In the genomic region with DNA sequence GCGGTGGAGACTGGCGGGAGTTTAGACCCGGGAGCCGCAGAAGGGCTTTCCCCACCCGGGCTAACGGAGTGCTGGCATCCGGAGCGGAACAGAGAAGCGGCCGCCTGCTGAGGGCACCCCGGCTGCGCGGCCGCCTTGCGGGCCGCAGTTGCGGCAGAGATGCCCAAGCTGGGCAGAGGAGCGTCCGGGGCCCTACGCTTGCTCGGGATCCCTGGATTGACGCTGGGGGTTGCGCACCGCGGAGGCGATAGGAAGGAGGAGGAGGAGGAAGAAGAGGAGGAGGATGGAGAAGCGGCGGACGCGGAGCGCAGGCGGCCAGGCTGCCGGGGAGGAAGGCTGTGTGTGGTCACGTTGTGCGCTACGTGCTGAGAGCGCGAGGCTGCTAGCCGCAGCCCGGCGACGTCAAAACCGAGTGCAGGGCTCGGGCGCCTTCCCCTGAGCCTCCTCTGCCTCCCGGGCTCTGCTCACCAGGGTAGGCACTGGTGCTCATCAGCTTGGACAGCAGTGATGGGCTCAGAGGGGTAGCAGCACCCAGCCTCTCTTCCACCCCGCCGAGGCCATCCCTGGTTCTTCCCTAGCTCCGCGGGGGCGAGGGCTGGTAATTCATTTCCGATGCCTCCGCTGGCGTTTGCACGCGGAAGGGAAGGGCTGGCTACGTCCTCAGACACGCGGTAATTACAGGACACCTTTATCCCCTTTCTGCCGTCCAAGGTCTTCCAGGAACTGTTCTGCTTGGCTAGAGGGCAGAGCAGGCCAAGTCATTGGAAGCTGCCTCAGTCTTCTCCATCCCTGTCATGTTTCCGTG, we compare ENCODE assay signal across 8 mouse cellular contexts. TPM values are rescaled to one million over a fixed set of nuclear protein-coding genes. Genes with fewer than 3 reads are reported as not detected.
DNase-seq lines count a peak whose midpoint lies in the region; ATAC-seq and TF ChIP-seq lines count a peak whose summit lies in the region.

A gene (minus strand): TSS at position 329 of the 805 bp plus-strand sequence.

- TF ChIP-seq CTCF in stomach, postnatal 0 days (IDR thresholded peaks at IDR 0.05; ENCODE audit: low read depth): no peak

- peak within 1 kb of the TSS; percentile 99 for H3K4me2 ChIP-seq in embryonic facial prominence, embryonic 11.5 days (ENCODE audit: low read depth, low read length)
- H3K4me2 ChIP-seq in heart, embryonic 16.5 days (ENCODE audit: low read depth, low read length): peak within 1 kb of the TSS; percentile 93
- H3K4me2 ChIP-seq in stomach, postnatal 0 days (replicated peaks; ENCODE audit: low read depth): peak within 1 kb of the TSS; percentile 90

- peak; percentile 66 for ATAC-seq in embryonic facial prominence, embryonic 11.5 days (replicated peaks; ENCODE audit: insufficient number of reproducible peaks, low FRiP score, low TSS enrichment, low read depth)
- ATAC-seq in heart, embryonic 16.5 days (replicated peaks; ENCODE audit: extremely low read depth, insufficient read depth, low FRiP score): peak; percentile 54
- 0 out of 2 replicates have a peak, but pooled peaks have one; percentile 35 for ATAC-seq in stomach, postnatal 0 days (ENCODE audit: low FRiP score, low TSS enrichment)
- no peak for ATAC-seq in erythroblast, adult 5-6 weeks (replicated peaks; ENCODE audit: low FRiP score, poor library complexity, severe bottlenecking)

- peak within 1 kb of the TSS; percentile 65 for H3K4me3 ChIP-seq in embryonic facial prominence, embryonic 11.5 days (ENCODE audit: low read depth, low read length)
- H3K4me3 ChIP-seq in heart, embryonic 16.5 days (ENCODE audit: low read length): peak within 1 kb of the TSS; percentile 59
- peak within 1 kb of the TSS; percentile 82 for H3K4me3 ChIP-seq in midbrain, embryonic 10.5 days
- peak within 1 kb of the TSS; percentile 49 for H3K4me3 ChIP-seq in stomach, postnatal 0 days (ENCODE audit: low read depth, low read length)

- H3K36me3 ChIP-seq in embryonic facial prominence, embryonic 11.5 days (replicated peaks; ENCODE audit: control insufficient read depth, insufficient read depth, low read depth, low read length): no peaks in the 10 kb centered on the region
- H3K36me3 ChIP-seq in heart, embryonic 16.5 days (ENCODE audit: control insufficient read depth, insufficient read depth): no peaks in the 10 kb centered on the region
- H3K36me3 ChIP-seq in midbrain, embryonic 10.5 days: no peaks in the 10 kb centered on the region
- no peaks in the 10 kb centered on the region for H3K36me3 ChIP-seq in stomach, postnatal 0 days (ENCODE audit: control insufficient read depth, insufficient read depth, low read length)

- H3K4me1 ChIP-seq in embryonic facial prominence, embryonic 11.5 days (ENCODE audit: control insufficient read depth, insufficient read depth, low read length): no peaks in the 10 kb centered on the region; the same call in 1 of the 2 replicates
- H3K4me1 ChIP-seq in heart, embryonic 16.5 days (ENCODE audit: control insufficient read depth, insufficient read depth, low read length): peaks cover 5% of the 10 kb centered on the region
- H3K4me1 ChIP-seq in midbrain, embryonic 10.5 days: peaks cover 30% of the 10 kb centered on the region
- H3K4me1 ChIP-seq in stomach, postnatal 0 days (replicated peaks; ENCODE audit: control insufficient read depth, insufficient read depth): no peaks in the 10 kb centered on the region

- peaks cover 6% of the 10 kb centered on the region for H3K27me3 ChIP-seq in embryonic facial prominence, embryonic 11.5 days (ENCODE audit: control insufficient read depth, insufficient read depth, low read length)
- H3K27me3 ChIP-seq in heart, embryonic 16.5 days (ENCODE audit: control insufficient read depth, insufficient read depth, low read length): peaks cover 41% of the 10 kb centered on the region
- H3K27me3 ChIP-seq in midbrain, embryonic 10.5 days (ENCODE audit: low read depth, poor library complexity, severe bottlenecking): peaks cover 34% of the 10 kb centered on the region
- peaks cover 12% of the 10 kb centered on the region for H3K27me3 ChIP-seq in stomach, postnatal 0 days (ENCODE audit: control insufficient read depth, insufficient read depth, low read length)

- TF ChIP-seq EP300 in stomach, postnatal 0 days (optimal IDR thresholded peaks at IDR 0.05): no peak

- H3K27ac ChIP-seq in embryonic facial prominence, embryonic 11.5 days (replicated peaks; ENCODE audit: low read depth, low read length): no peak within 1 kb of the TSS
- H3K27ac ChIP-seq in heart, embryonic 16.5 days (ENCODE audit: low read length): no peak within 1 kb of the TSS
- peak within 1 kb of the TSS; percentile 84 for H3K27ac ChIP-seq in midbrain, embryonic 10.5 days (replicated peaks)
- H3K27ac ChIP-seq in stomach, postnatal 0 days (replicated peaks): no peak within 1 kb of the TSS

- peak; percentile 23 for DNase-seq in ES-CJ7 (ENCODE audit: low read depth, low spot score)
- peak; percentile 9 for DNase-seq in adrenal gland, adult 2 months
- peak; percentile 59 for DNase-seq in embryonic facial prominence, embryonic 11.5 days (ENCODE audit: low spot score)
- DNase-seq in layer of hippocampus, postnatal 14 days (ENCODE audit: low spot score in 2 of 2): peak; percentile 69 to 75
- DNase-seq in midbrain, embryonic 10.5 days (ENCODE audit: low spot score): peak; percentile 70
- DNase-seq in stomach, postnatal 0 days (ENCODE audit: low spot score): peak; percentile 21

- peak within 1 kb of the TSS; percentile 68 for H3K9ac ChIP-seq in embryonic facial prominence, embryonic 11.5 days (replicated peaks; ENCODE audit: low read length)
- H3K9ac ChIP-seq in heart, embryonic 16.5 days (ENCODE audit: low read length): peak within 1 kb of the TSS; percentile 49
- H3K9ac ChIP-seq in stomach, postnatal 0 days (ENCODE audit: low read length): peak within 1 kb of the TSS; percentile 45

- WGBS in embryonic facial prominence, embryonic 11.5 days: under 1% methylated on average over 57 of the region's 61 CpGs
- under 1% methylated on average over 61 of the region's 61 CpGs for WGBS in heart, embryonic 16.5 days
- WGBS in midbrain, embryonic 10.5 days: under 1% methylated on average over 58 of the region's 61 CpGs
- WGBS in stomach, postnatal 0 days: under 1% methylated on average over 53 of the region's 61 CpGs

- H3K9me3 ChIP-seq in embryonic facial prominence, embryonic 11.5 days (replicated peaks; ENCODE audit: control insufficient read depth, low read length): no peaks in the 10 kb centered on the region
- no peaks in the 10 kb centered on the region for H3K9me3 ChIP-seq in heart, embryonic 16.5 days (replicated peaks; ENCODE audit: control insufficient read depth, low read length)
- no peaks in the 10 kb centered on the region for H3K9me3 ChIP-seq in midbrain, embryonic 10.5 days (replicated peaks)
- no peaks in the 10 kb centered on the region for H3K9me3 ChIP-seq in stomach, postnatal 0 days (ENCODE audit: control insufficient read depth, low read length)

RNA-seq across cellular contexts. Expression of the gene that starts here (rescaled TPM):
- 1 to 10 TPM; 1.6 to 3.0 TPM for total RNA-seq in adrenal gland, adult 2 months (2021)
- 1.5 and 1.8 TPM in 2 replicates for polyA plus RNA-seq in adrenal gland, adult 2 months (2012; rRNA removed)
- polyA plus RNA-seq in embryonic facial prominence, embryonic 11.5 days (2014; fragmentation: Nextera tagmentation; extraction: Ambion mirVana): 1.6 and 2.0 TPM in 2 replicates
- polyA plus RNA-seq in heart, embryonic 16.5 days (2015; fragmentation: Nextera tagmentation; extraction: Ambion mirVana): 0.42 and 0.60 TPM in 2 replicates
- total RNA-seq in layer of hippocampus, postnatal 14 days (2021): 10 to 100 TPM; 54.0 to 67.4 TPM
- polyA plus RNA-seq in midbrain, embryonic 10.5 days (2016; fragmentation: Nextera tagmentation; extraction: Ambion mirVana): 4.3 and 4.8 TPM in 2 replicates
- 0.31 and 0.45 TPM in 2 replicates for polyA plus RNA-seq in stomach, postnatal 0 days (2015; fragmentation: Nextera tagmentation; extraction: Ambion mirVana)
- not detected in 2 replicates for total RNA-seq in erythroblast, adult 5-6 weeks (2015; ENCODE audit: low replicate concordance)
- total RNA-seq in erythroblast, adult 5-6 weeks (2017; ENCODE audit: low replicate concordance): 0.56 TPM in 1 of 2 replicates, not detected in the other

Comparison
In these comparisons a context has a peak if more than half of its experiments do, and no peak if none do; other contexts are left out.
1. RNA of the gene that starts here (total RNA-seq): 54.0 to 67.4 TPM in layer of hippocampus, postnatal 14 days; 1.6 to 3.0 TPM in adrenal gland, adult 2 months and 0.56 TPM in erythroblast, adult 5-6 weeks; every median in the first group is over 10 times any median in the second.
2. Peak in ATAC-seq, H3K4me3 ChIP-seq, H3K9ac ChIP-seq and H3K4me2 ChIP-seq in heart, embryonic 16.5 days; RNA of the gene not detected or under 1 TPM.
3. Peak in DNase-seq, ATAC-seq, H3K4me3 ChIP-seq, H3K9ac ChIP-seq and H3K4me2 ChIP-seq in stomach, postnatal 0 days; RNA of the gene not detected or under 1 TPM.
4. DNase-seq: peak in every context shown above with its lines; median percentile 72 in layer of hippocampus, postnatal 14 days; 70 in midbrain, embryonic 10.5 days; 59 in embryonic facial prominence, embryonic 11.5 days; 23 in ES-CJ7; 21 in stomach, postnatal 0 days; 9 in adrenal gland, adult 2 months.
5. Peak in every context shown above with its lines, with median percentiles within 50 percentile points of each other: H3K4me2 ChIP-seq, H3K4me3 ChIP-seq and H3K9ac ChIP-seq.